Mouse (Mus musculus): ENCODE results near the gene Dcaf12. TPM values are rescaled to one million over a fixed set of nuclear protein-coding genes. Genes with fewer than 3 reads are reported as not detected.

The Dcaf12 gene
- total RNA-seq (2015) (32.5 and 38.9 TPM in 2 replicates), total RNA-seq (2017) (28.5 and 31.3 TPM in 2 replicates)

DNA sequence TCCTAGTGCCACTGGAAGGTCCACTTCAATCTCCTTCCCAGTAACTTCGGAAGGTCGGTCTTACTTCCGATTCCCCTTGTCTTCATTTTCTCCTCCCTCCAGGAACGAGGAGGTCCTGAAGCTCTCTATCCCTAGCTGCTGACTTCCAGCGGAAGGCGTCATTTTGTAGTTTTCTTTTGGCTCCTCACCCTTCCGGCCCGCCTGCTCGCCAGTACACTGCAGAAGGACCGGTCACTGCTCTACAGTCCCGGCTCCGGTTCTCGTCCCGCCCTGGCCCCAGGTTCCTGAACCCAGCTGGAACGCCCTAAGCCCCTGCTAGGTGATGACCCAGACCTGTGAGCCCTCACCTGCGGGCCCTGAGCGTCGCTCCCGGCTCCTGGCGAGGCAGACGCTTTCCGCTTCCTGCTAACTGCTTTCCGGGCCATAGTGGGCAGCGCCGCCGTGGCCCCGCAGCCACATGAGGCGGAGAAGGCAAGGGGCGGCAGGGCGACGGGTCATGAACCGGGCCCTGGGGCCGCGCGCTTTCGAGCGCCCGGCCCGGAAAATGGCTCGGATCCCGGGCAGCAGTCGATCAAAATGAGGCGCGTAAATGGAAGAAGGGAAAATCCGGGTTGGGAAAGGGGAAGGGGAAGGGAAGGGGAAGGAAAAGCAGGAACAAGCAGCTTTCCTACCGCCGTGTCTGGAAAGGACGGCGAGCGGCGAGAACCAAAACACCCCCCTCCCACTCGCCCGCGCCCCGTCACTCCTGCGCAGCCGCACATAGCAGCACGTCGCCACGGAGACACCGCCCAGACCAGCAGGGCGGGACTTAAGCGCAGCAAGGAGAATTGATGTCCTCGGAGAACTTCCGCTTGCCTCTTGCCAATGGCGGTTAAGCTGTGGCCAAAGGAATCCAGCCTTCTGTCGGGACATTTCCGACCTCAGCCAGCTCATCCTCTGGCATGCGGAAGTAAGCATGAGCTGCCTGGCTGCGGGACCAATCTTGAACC lies at the start of gene Dcaf12:
Gene Dcaf12 (minus strand): TSS at position 749 of the 989 bp plus-strand sequence.
- peak; percentile 87 for ATAC-seq (replicated peaks; ENCODE audit: poor library complexity)

GRCm38 (mm10) chr4:41361059-41361458 lies 46.4 kb upstream of the Dcaf12 start:
- ATAC-seq (replicated peaks; ENCODE audit: poor library complexity), result no peak

DNA sequence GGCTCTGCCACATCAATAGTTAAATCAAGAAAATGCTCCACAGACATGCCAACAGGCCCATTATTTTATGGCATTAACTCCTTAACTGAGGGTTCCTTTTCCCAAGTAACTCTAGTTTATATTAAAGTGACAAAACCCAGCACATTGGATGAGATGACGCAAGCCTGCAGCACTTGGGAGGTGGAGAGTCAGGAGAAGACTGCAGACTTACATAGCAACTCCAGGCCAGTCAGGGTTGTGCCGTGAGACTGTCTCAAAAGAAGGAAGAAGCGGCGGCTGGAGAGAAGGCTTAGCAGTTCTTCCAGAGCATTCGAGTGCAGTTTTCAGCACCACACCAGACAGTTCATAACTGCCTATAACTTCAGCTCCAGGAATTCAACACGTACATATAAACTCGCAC lies 44.7 kb upstream of the Dcaf12 start:
- ATAC-seq (replicated peaks; ENCODE audit: poor library complexity), result peak; percentile 55

GRCm38 (mm10) chr4:41358669-41359068 lies 44.0 kb upstream of the Dcaf12 start:
- peak; percentile 68 for ATAC-seq (replicated peaks; ENCODE audit: poor library complexity)

GRCm38 (mm10) chr4:41357154-41357553 lies 42.5 kb upstream of the Dcaf12 start:
- no peak for ATAC-seq (replicated peaks; ENCODE audit: poor library complexity)

DNA sequence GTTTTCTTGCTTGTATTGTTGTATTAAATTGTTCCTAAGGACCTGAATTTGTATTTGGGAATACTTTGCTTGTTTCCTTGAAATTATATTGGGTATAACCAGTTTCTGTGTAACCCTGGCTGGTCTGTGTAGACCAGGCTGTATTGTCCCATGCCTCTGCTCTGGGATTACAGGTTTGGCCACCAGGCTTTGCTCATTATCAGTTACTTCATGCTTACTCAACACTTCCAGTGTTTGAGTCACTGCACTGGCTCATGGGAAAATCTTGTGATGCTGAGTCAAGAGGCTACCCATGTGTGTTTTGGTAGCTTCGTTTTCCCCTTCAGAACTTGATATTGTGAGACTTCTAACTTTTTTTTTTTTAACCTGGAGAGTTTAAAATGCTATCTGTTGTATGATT lies 38.6 kb upstream of the Dcaf12 start:
- peak; percentile 30; the same call in 1 of the 2 replicates for ATAC-seq (replicated peaks; ENCODE audit: poor library complexity)

- no peak for ATAC-seq (replicated peaks; ENCODE audit: poor library complexity)
Observed at GRCm38 (mm10) chr4:41352758-41353157, 38.1 kb upstream of the Dcaf12 start.

DNA sequence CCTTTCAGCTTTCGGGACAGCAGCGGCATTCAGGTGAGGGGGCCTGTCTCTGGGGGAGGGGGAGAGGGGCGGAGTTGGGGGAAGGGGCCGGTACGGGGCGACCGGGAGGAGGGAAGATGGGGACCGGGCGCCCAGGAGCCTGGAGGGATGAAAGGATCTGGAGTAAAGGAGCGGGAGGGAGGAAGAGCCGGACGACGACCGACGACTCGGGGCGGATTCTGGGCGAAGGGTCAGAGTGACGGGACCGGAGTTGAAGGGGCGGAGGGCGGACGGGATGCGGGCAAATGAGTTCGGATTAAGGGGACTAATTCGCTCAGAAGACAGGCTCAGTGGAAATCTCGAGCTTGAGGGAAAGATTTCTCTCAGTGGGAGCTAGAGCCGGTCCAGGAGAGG lies 34.5 kb upstream of the Dcaf12 start:
- peak; percentile 11 for ATAC-seq (replicated peaks; ENCODE audit: poor library complexity)

DNA sequence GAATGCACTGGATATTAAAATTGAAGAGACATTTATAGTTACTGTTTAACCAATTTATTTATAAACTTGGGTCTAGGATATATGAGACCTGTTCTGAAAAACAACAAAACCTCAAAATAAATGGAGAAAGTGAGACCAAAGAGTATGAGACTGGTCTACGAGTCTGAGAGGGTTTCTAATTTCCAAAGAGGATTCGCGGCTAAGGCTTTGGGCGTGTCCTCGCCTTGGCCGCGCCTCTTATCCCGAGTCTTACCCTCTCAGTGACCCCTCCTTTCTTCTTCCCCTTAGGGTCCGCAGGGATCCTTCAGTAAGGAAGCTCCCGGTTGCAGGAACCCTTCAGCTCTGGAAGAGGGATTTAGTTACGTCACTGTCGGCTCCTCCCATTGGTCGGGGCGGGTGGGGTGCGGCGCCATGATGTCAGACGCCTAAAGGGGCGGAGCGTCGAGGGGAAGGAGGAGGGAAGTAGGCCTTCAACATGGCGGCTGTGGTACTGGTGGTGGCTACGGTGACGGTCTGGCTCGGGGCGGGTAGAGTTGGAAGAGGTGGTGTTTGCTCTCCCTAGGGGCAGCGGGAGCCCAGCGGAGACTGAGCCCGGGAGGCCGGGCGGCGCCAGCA lies 34.0 kb upstream of the Dcaf12 start, which contains the start of gene Ubap1:
Gene Ubap1 (plus strand): TSS at position 413 of the 615 bp plus-strand sequence.
- peak; percentile 97 for ATAC-seq (replicated peaks; ENCODE audit: poor library complexity)

DNA sequence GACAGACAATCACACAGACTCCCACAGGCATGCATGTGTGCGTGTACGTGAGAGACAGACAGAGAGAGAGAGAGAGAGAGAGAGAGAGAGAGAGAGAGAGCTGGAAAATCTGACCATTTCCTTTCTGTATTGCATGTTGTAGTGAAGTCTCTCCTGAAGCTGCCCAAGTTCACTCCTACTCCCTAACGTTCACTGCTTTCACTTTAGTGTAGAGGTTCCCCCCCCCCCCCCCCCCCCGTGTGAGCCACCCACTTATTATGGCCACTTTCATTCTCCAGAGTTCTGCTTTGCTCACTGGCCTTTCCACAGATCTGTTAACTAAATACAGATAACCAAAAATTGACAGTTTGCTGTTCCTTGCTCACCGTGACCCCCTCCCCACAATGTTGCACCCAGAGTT lies 33.1 kb upstream of the Dcaf12 start:
- peak; percentile 11; the same call in 1 of the 2 replicates for ATAC-seq (replicated peaks; ENCODE audit: poor library complexity)

DNA sequence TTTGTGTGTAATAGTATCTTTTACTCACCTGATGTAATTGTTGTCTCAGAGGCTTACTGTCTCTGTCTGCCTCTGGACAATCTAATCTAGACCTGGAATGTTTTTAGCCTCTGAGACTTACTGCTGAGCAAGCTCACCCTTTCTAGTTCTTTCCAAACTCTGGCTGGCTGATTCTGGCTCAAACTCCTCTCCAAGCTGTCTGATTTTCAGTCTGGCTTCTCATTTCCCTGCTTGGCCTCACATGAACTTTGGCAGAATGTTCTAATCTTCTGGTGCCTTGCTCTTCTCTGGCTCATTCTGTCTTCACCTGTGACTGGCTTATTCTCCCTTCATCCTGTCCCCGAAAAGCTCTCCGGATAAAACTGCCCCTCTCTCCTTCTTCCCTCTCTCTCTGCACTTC lies 31.3 kb upstream of the Dcaf12 start:
- ATAC-seq (replicated peaks; ENCODE audit: poor library complexity), result no peak

DNA sequence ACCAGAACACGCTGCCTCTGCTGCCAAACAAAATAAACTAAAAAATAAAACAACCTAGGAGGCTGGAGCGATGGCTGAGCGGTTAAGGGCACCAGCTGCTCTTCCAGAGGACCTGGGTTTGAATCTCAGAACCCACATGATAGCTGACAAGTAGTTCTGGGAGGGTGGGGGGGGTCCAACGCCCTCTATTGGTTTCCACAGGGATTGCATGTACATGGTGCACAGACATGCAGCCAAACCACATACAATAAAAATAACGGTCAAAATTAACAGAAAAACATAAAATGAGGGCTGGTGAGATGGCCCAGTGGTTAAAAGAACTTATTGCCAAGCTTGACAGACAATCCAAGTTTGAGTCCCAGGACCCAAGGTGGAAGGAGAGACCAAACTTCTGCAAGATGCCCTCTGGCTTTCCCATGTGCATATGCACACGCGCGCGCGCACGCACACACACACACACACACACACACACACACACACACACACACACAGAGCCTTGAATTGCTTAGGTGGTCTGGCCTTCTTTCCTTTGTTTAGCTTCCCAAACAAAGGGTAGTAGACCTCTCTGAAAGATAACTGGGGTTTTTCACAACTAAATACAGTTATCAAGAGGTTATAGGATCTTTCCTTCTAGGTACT lies 26.3 kb upstream of the Dcaf12 start:
- ATAC-seq (replicated peaks; ENCODE audit: poor library complexity), result no peak

DNA sequence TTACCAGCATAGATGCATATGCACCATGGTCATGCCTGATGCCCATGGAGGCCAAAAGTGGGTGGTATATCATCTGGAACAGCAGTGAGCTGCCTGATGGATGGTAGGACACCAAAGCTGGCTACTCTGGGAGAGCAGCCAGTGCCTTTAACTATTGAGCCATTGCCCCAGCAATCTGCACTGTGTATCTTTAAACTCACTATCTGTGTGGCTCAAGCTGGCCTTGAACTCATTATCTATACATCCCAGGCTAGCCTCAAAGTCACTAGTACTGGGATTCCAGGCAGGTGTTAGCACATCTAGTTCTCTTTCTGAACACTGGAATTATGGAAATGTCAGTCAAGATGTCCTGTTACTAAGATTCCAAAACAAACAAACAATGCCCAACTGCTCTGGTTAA lies 21.9 kb upstream of the Dcaf12 start:
- ATAC-seq (replicated peaks; ENCODE audit: poor library complexity), result peak; percentile 92

GRCm38 (mm10) chr4:41331698-41332421 lies 17.2 kb upstream of the Dcaf12 start:
- no peak for ATAC-seq (replicated peaks; ENCODE audit: poor library complexity)

DNA sequence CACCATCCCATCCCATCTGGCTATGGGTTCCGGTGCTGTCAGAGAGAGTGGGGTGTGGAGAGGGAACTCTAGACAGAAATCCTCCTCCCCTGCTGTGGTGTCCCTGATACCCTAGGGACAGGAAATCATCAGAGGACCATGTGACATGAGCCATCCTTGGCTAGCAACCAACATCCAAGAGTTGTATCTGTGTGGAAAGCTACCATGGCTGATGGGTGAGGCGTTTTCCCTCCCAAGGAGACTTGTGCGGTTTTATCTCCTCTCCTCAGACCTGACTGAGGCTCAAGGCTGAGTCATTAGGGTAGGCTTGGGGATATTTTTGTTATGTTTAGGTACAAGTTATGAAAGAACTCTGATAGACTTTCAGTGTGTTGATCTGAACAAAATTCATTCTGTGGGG lies 16.4 kb upstream of the Dcaf12 start:
- ATAC-seq (replicated peaks; ENCODE audit: poor library complexity), result peak; percentile 98

DNA sequence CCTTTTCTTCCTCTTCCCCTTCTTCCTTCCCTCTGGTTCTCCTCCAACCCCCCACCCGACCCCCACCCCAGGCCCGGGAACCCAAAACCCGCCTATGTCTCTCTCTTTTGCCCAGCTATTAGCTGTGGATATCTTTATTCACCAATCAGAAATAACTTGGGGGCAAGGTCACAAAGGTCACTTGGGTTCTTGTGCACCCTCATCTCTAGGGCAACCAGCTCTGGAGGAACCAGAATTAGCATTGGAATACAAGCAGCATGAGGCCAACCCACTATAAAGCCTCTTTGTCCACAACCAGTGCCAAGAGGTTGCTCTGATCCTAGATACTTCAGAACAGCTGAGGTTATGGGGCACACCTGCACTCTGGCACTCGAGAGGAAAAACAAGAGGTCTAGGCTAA lies 14.8 kb upstream of the Dcaf12 start:
- ATAC-seq (replicated peaks; ENCODE audit: poor library complexity), result no peak

DNA sequence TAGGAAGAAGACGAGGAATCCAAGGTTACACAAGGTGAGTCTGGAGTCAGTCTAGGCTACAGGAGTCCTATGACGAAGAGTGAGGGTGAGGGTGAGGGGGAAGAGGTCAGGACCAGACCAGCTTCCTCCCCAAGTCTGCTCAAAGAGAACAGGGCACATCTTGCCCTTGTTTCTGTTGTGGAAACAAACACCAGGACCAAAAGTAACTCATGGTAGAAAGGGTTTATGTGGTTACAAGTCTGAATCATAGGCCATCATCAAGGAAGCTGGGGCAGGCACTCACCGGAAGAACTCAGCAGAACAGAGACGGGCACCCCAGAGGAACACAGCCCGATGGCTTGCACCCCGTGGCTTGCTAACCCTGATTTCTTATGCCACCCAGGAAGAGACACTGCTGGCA lies 12.2 kb upstream of the Dcaf12 start:
- no peak for ATAC-seq (replicated peaks; ENCODE audit: poor library complexity)

DNA sequence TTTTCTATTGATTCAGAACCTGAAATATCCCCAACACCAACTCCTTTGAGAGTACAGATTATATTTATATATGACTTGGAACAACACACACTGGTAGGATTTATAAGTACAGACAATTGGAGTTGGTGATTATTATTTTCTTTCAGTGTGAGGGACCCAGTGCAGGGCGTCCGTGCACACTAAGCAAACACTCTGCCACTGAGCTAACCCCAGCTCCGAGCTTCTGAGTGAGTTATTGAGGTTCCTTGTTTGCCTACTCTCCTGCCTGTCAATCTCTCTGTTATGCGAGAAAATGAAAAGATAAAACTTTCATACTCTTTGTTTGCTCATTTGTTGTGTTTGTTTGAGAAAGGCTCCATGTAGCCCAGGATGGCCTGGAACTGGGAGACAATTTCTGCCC lies 6.3 kb upstream of the Dcaf12 start:
- no peak for ATAC-seq (replicated peaks; ENCODE audit: poor library complexity)

DNA sequence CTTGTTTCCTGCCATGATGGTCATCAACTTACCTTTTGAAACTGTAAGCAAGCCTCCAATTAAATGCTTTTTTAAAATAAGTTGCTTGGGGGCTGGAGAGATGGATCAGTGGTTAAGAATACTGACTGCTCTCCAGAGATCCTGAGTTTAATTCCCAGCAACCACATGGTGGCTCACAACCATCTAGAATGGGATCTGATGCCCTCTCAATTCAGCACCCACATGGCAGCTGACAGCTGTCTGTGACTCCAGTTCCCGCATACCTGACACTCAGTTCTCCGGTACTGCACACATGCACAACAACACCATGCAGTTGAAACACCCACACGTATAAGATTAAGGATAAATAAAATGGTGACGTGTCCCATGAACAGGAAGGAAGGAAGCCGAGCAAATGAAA lies 3.6 kb upstream of the Dcaf12 start:
- no peak for ATAC-seq (replicated peaks; ENCODE audit: poor library complexity)

GRCm38 (mm10) chr4:41315173-41315572 lies 484 bp upstream of the Dcaf12 start:
- ATAC-seq (replicated peaks; ENCODE audit: poor library complexity), result no peak

DNA sequence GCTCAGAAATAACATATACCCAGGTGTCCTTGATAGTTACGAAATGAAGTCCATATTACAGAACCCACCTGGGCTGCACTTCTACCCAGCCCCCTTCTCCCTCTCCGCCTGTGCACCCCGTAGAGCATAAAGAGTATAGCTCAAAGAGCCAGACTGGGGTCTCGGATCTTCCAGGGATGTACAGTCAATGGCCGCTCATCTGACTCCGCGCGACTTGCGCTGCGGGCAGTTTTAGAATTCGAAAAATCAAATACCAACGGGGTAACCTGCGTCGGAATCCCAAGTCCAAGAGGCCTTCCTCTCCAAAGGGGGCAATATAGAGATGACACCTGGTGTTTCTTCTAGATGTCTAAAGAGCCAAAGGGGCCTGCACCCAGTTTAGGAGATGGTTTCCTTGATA lies 967 bp downstream of the Dcaf12 start:
- no peak for ATAC-seq (replicated peaks; ENCODE audit: poor library complexity)
